Mouse (Mus musculus): ENCODE data around the gene Cd200r4. TPM values are rescaled to one million over a fixed set of nuclear protein-coding genes. Genes with fewer than 3 reads are reported as not detected.
"Not testable (repeated sequence)": the region's sequence is repeated elsewhere in the genome, so short reads cannot be mapped to it uniquely, and the experiment has no call there.

The Cd200r4 gene
- polyA plus RNA-seq, 1 experiment, result not detected

- no peaks in the 10 kb centered on the region for H3K36me3 ChIP-seq (ENCODE audit: control insufficient read depth, insufficient read depth)
- H3ac ChIP-seq (ENCODE audit: control insufficient read depth, insufficient read length, low read depth), result no peak overlapping the region
- H3K27me3 ChIP-seq (ENCODE audit: control insufficient read depth, insufficient read depth, insufficient read length), result no peaks in the 10 kb centered on the region
- H3K79me2 ChIP-seq (ENCODE audit: control insufficient read depth, insufficient read depth), result no peaks in the 10 kb centered on the region
- H3K4me3 ChIP-seq (ENCODE audit: insufficient read depth, poor library complexity, severe bottlenecking), result no peak overlapping the region
- no peaks in the 10 kb centered on the region for H3K79me3 ChIP-seq (ENCODE audit: low read depth)
- no peak for TF ChIP-seq USF1 (IDR thresholded peaks at IDR 0.05; ENCODE audit: low read depth)
- no peak for TF ChIP-seq CTCF (IDR thresholded peaks at IDR 0.05; ENCODE audit: control insufficient read depth, insufficient read depth, insufficient read length)
- TF ChIP-seq CEBPB (IDR thresholded peaks at IDR 0.05; ENCODE audit: low read depth), result no peak
- TF ChIP-seq MYOG (IDR thresholded peaks at IDR 0.05; ENCODE audit: control insufficient read depth, extremely low read depth, insufficient read length), result no peak
These were observed 6.5 kb downstream of the Cd200r4 start for GRCm38 (mm10) chr16:44818010-44818409.

GRCm38 (mm10) chr16:44820545-44820944 is 9.0 kb downstream of the Cd200r4 start:
- Histone ChIP-seq H3K79me2 (ENCODE audit: control insufficient read depth, insufficient read depth) (no peaks in the 10 kb centered on the region), H3K4me3 (ENCODE audit: insufficient read depth, poor library complexity, severe bottlenecking) (no peak overlapping the region), H3K27me3 (ENCODE audit: control insufficient read depth, insufficient read depth, insufficient read length) (no peaks in the 10 kb centered on the region), H3ac (ENCODE audit: control insufficient read depth, insufficient read length, low read depth) (no peak overlapping the region), H3K79me3 (ENCODE audit: low read depth) (no peaks in the 10 kb centered on the region), H3K36me3 (ENCODE audit: control insufficient read depth, insufficient read depth) (no peaks in the 10 kb centered on the region)
- TF ChIP-seq USF1 (IDR thresholded peaks at IDR 0.05; ENCODE audit: low read depth) (no peak), FOSL1 (IDR thresholded peaks at IDR 0.05; ENCODE audit: insufficient read depth, low read length, poor library complexity, severe bottlenecking) (no peak)

GRCm38 (mm10) chr16:44832286-44832685 is 20.8 kb downstream of the Cd200r4 start:
- no peaks in the 10 kb centered on the region for H3K79me2 ChIP-seq (ENCODE audit: control insufficient read depth, insufficient read depth)
- no peak overlapping the region for H3K4me3 ChIP-seq (ENCODE audit: insufficient read depth, poor library complexity, severe bottlenecking)
- no peaks in the 10 kb centered on the region for H3K36me3 ChIP-seq (ENCODE audit: control insufficient read depth, insufficient read depth)
- no peaks in the 10 kb centered on the region for H3K79me3 ChIP-seq (ENCODE audit: low read depth)
- TF ChIP-seq MYOD1 (IDR thresholded peaks at IDR 0.05; ENCODE audit: control insufficient read depth, insufficient read length, low read depth) (no peak), FOSL1 (IDR thresholded peaks at IDR 0.05; ENCODE audit: insufficient read depth, low read length, poor library complexity, severe bottlenecking) (no peak), CEBPB (IDR thresholded peaks at IDR 0.05; ENCODE audit: low read depth) (no peak), USF1 (IDR thresholded peaks at IDR 0.05; ENCODE audit: low read depth) (no peak), MAX (IDR thresholded peaks at IDR 0.05) (no peak), MYOG (IDR thresholded peaks at IDR 0.05; ENCODE audit: control insufficient read depth, extremely low read depth, insufficient read length) (no peak), CTCF (IDR thresholded peaks at IDR 0.05; ENCODE audit: control insufficient read depth, insufficient read depth, insufficient read length) (no peak)
- H3K27me3 ChIP-seq (ENCODE audit: control insufficient read depth, insufficient read depth, insufficient read length), result no peaks in the 10 kb centered on the region
- no peak overlapping the region for H3ac ChIP-seq (ENCODE audit: control insufficient read depth, insufficient read length, low read depth)

GRCm38 (mm10) chr16:44833189-44833588 is 21.7 kb downstream of the Cd200r4 start:
- H3K79me2 ChIP-seq (ENCODE audit: control insufficient read depth, insufficient read depth); H3K27me3 ChIP-seq (ENCODE audit: control insufficient read depth, insufficient read depth, insufficient read length); H3ac ChIP-seq (ENCODE audit: control insufficient read depth, insufficient read length, low read depth); H3K4me3 ChIP-seq (ENCODE audit: insufficient read depth, poor library complexity, severe bottlenecking); H3K79me3 ChIP-seq (ENCODE audit: low read depth); H3K36me3 ChIP-seq (ENCODE audit: control insufficient read depth, insufficient read depth): not testable (repeated sequence)

GRCm38 (mm10) chr16:44866797-44867196 is 55.3 kb downstream of the Cd200r4 start, which contains the start of gene Cd200r2:
Cd200r2 (plus strand) TSS chr16:44867097.
- Histone ChIP-seq H3K79me3 (ENCODE audit: low read depth) (no peaks in the 10 kb centered on the region), H3K4me3 (ENCODE audit: insufficient read depth, poor library complexity, severe bottlenecking) (no peak within 1 kb of the TSS), H3ac (ENCODE audit: control insufficient read depth, insufficient read length, low read depth) (no peak within 1 kb of the TSS), H3K79me2 (ENCODE audit: control insufficient read depth, insufficient read depth) (no peaks in the 10 kb centered on the region), H3K27me3 (ENCODE audit: control insufficient read depth, insufficient read depth, insufficient read length) (no peaks in the 10 kb centered on the region), H3K36me3 (ENCODE audit: control insufficient read depth, insufficient read depth) (no peaks in the 10 kb centered on the region)
- no peak for TF ChIP-seq USF1 (IDR thresholded peaks at IDR 0.05; ENCODE audit: low read depth)
- no peak for TF ChIP-seq MAX (IDR thresholded peaks at IDR 0.05)
- TF ChIP-seq MYOG (IDR thresholded peaks at IDR 0.05; ENCODE audit: control insufficient read depth, extremely low read depth, insufficient read length), result no peak
- TF ChIP-seq CEBPB (IDR thresholded peaks at IDR 0.05; ENCODE audit: low read depth), result no peak
- no peak for TF ChIP-seq FOSL1 (IDR thresholded peaks at IDR 0.05; ENCODE audit: insufficient read depth, low read length, poor library complexity, severe bottlenecking)
- no peak for TF ChIP-seq CTCF (IDR thresholded peaks at IDR 0.05; ENCODE audit: control insufficient read depth, insufficient read depth, insufficient read length)
- TF ChIP-seq MYOD1 (IDR thresholded peaks at IDR 0.05; ENCODE audit: control insufficient read depth, insufficient read length, low read depth), result no peak

- TF ChIP-seq CEBPB (IDR thresholded peaks at IDR 0.05; ENCODE audit: low read depth) (no peak), USF1 (IDR thresholded peaks at IDR 0.05; ENCODE audit: low read depth) (no peak), CTCF (IDR thresholded peaks at IDR 0.05; ENCODE audit: control insufficient read depth, insufficient read depth, insufficient read length) (no peak), MAX (IDR thresholded peaks at IDR 0.05) (no peak), MYOG (IDR thresholded peaks at IDR 0.05; ENCODE audit: control insufficient read depth, extremely low read depth, insufficient read length) (no peak)
- Histone ChIP-seq H3K79me2 (ENCODE audit: control insufficient read depth, insufficient read depth) (no peaks in the 10 kb centered on the region), H3ac (ENCODE audit: control insufficient read depth, insufficient read length, low read depth) (no peak overlapping the region), H3K79me3 (ENCODE audit: low read depth) (no peaks in the 10 kb centered on the region), H3K27me3 (ENCODE audit: control insufficient read depth, insufficient read depth, insufficient read length) (no peaks in the 10 kb centered on the region), H3K4me3 (ENCODE audit: insufficient read depth, poor library complexity, severe bottlenecking) (no peak overlapping the region), H3K36me3 (ENCODE audit: control insufficient read depth, insufficient read depth) (no peaks in the 10 kb centered on the region)
These were observed 63.6 kb downstream of the Cd200r4 start for GRCm38 (mm10) chr16:44875178-44875577.
